Comparison of ENCODE assay signal across 37 mouse cellular contexts in genomic region chr11:88311606-88312005, GRCm38 (mm10). TPM values are rescaled to one million over a fixed set of nuclear protein-coding genes. Genes with fewer than 3 reads are reported as not detected.
DNase-seq lines count a peak whose midpoint lies in the region; ATAC-seq lines count a peak whose summit lies in the region.
"Had no signal": no experiment of that assay in that cellular context is flagged by ENCODE, and none has a peak within 500 bp of the region (broad histone marks: within the 10 kb centered on the region; RNA-seq: fewer than 3 reads in every experiment).

No protein-coding gene starts in this region.

- no peak overlapping the region for H3K27ac ChIP-seq in heart, embryonic 13.5 days (replicated peaks)
- H3K27ac ChIP-seq in neural tube, embryonic 13.5 days (replicated peaks): peak overlapping the region; percentile 81
- H3K27ac ChIP-seq in neural tube, embryonic 15.5 days (replicated peaks): no peak overlapping the region
- H3K27ac ChIP-seq: forebrain, embryonic 13.5 days; hindbrain, embryonic 15.5 days; intestine, embryonic 15.5 days; limb, embryonic 10.5 days; limb, embryonic 15.5 days; liver, embryonic 13.5 days had no signal

- peak; percentile 53 to 56 for DNase-seq in cerebellum, postnatal 10 days
- DNase-seq in cerebellum, adult 11 months: no peak
- no peak for DNase-seq in heart, postnatal 25 days (ENCODE audit: low spot score)
- DNase-seq: adrenal gland, adult 2 months; gastrocnemius, postnatal 14 days; heart, adult 11 months; kidney, adult 2 months; kidney, postnatal 36 days; liver, embryonic 13.5 days; lung, adult 18-20 months; lung, postnatal 4 days; thymus, adult 2 months; thymus, postnatal 36 days had no signal

- no peak for ATAC-seq in heart, embryonic 13.5 days (ENCODE audit: extremely low read depth, insufficient number of reproducible peaks, low FRiP score, low TSS enrichment)
- ATAC-seq in megakaryocyte, adult 5-6 weeks (ENCODE audit: poor library complexity, severe bottlenecking): no peak
- no peak for ATAC-seq in neural tube, embryonic 13.5 days (ENCODE audit: low read depth)
- ATAC-seq in neural tube, embryonic 15.5 days (ENCODE audit: low FRiP score): no peak
- ATAC-seq: activated CD4-positive, CD25-positive, alpha-beta regulatory T cell, adult 4 months; forebrain, embryonic 13.5 days; intestine, embryonic 15.5 days; lung, postnatal 0 days had no signal

- H3K27me3 ChIP-seq in heart, embryonic 13.5 days (replicated peaks): no peaks in the 10 kb centered on the region
- peaks cover 4% of the 10 kb centered on the region for H3K27me3 ChIP-seq in megakaryocyte, embryonic 14.5 days (replicated peaks)
- H3K27me3 ChIP-seq in neural tube, embryonic 13.5 days: no peaks in the 10 kb centered on the region
- no peaks in the 10 kb centered on the region for H3K27me3 ChIP-seq in neural tube, embryonic 15.5 days (replicated peaks)
- H3K27me3 ChIP-seq: forebrain, embryonic 13.5 days; hindbrain, embryonic 15.5 days; intestine, embryonic 15.5 days; neural tube, embryonic 12.5 days had no signal

- intact Hi-C loops in heart, postnatal 25 days (cut with DNase I): no loop called here

- peak overlapping the region; percentile 28; the same call in 1 of the 2 replicates for H3K9ac ChIP-seq in heart, embryonic 13.5 days
- H3K9ac ChIP-seq in neural tube, embryonic 13.5 days: no peak overlapping the region
- H3K9ac ChIP-seq in neural tube, embryonic 15.5 days (replicated peaks): no peak overlapping the region
- H3K9ac ChIP-seq: forebrain, embryonic 13.5 days; hindbrain, embryonic 15.5 days; intestine, embryonic 15.5 days; limb, embryonic 15.5 days; liver, embryonic 13.5 days; neural tube, embryonic 12.5 days had no signal

- no peak overlapping the region for H3K4me2 ChIP-seq in heart, embryonic 13.5 days
- H3K4me2 ChIP-seq in neural tube, embryonic 13.5 days: no peak overlapping the region
- H3K4me2 ChIP-seq in neural tube, embryonic 15.5 days: no peak overlapping the region
- H3K4me2 ChIP-seq: forebrain, embryonic 13.5 days; heart, embryonic 11.5 days; hindbrain, embryonic 15.5 days; intestine, embryonic 15.5 days; limb, embryonic 15.5 days; liver, embryonic 13.5 days; neural tube, embryonic 12.5 days had no signal

- H3K4me1 ChIP-seq in heart, embryonic 13.5 days: peaks cover 79% of the 10 kb centered on the region
- peaks cover 89% of the 10 kb centered on the region for H3K4me1 ChIP-seq in megakaryocyte, embryonic 14.5 days
- H3K4me1 ChIP-seq in neural tube, embryonic 13.5 days (replicated peaks): peaks cover 73% of the 10 kb centered on the region
- H3K4me1 ChIP-seq in neural tube, embryonic 15.5 days: peaks cover 28% of the 10 kb centered on the region

- H3K36me3 ChIP-seq in heart, embryonic 13.5 days: no peaks in the 10 kb centered on the region
- no peaks in the 10 kb centered on the region for H3K36me3 ChIP-seq in megakaryocyte, embryonic 14.5 days (replicated peaks; ENCODE audit: low read length)
- no peaks in the 10 kb centered on the region for H3K36me3 ChIP-seq in neural tube, embryonic 13.5 days
- H3K36me3 ChIP-seq in neural tube, embryonic 15.5 days: no peaks in the 10 kb centered on the region
- H3K36me3 ChIP-seq: hindbrain, embryonic 15.5 days; intestine, embryonic 15.5 days; limb, embryonic 10.5 days; limb, embryonic 15.5 days; liver, embryonic 13.5 days; neural tube, embryonic 12.5 days had no signal

- no peaks in the 10 kb centered on the region for H3K9me3 ChIP-seq in heart, embryonic 13.5 days
- H3K9me3 ChIP-seq in megakaryocyte, embryonic 14.5 days: no peaks in the 10 kb centered on the region
- H3K9me3 ChIP-seq in neural tube, embryonic 13.5 days: no peaks in the 10 kb centered on the region
- H3K9me3 ChIP-seq in neural tube, embryonic 15.5 days (replicated peaks): no peaks in the 10 kb centered on the region
- H3K9me3 ChIP-seq: forebrain, embryonic 13.5 days; hindbrain, embryonic 15.5 days; intestine, embryonic 15.5 days; limb, embryonic 10.5 days; limb, embryonic 15.5 days; liver, embryonic 13.5 days; neural tube, embryonic 12.5 days had no signal

- H3K4me3 ChIP-seq in heart, embryonic 13.5 days: no peak overlapping the region
- H3K4me3 ChIP-seq in megakaryocyte, embryonic 14.5 days (replicated peaks): peak overlapping the region; percentile 72
- H3K4me3 ChIP-seq in neural tube, embryonic 13.5 days: no peak overlapping the region
- H3K4me3 ChIP-seq in neural tube, embryonic 15.5 days (replicated peaks): no peak overlapping the region
- H3K4me3 ChIP-seq: erythroblast, embryonic 14.5 days; forebrain, embryonic 13.5 days; hindbrain, embryonic 15.5 days; intestine, embryonic 15.5 days; limb, embryonic 10.5 days; limb, embryonic 15.5 days; liver, embryonic 13.5 days; neural tube, embryonic 12.5 days had no signal

- WGBS in heart, embryonic 13.5 days: 56% methylated on average over 7 of the region's 7 CpGs
- 61% methylated on average over 7 of the region's 7 CpGs for WGBS in neural tube, embryonic 13.5 days
- 65% methylated on average over 7 of the region's 7 CpGs for WGBS in neural tube, embryonic 15.5 days

RNA-seq across cellular contexts. Expression of gene Ccdc182, which starts 17.7 kb away (rescaled TPM):
- polyA plus RNA-seq in heart, embryonic 13.5 days (2015; fragmentation: Nextera tagmentation; extraction: Ambion mirVana): 0.11 TPM in 1 of 2 replicates, not detected in the other
- total RNA-seq in heart, postnatal 25 days (2021): not detected
- polyA plus RNA-seq in megakaryocyte, embryonic 14.5 days (2012; ENCODE audit: insufficient read depth, low replicate concordance): not detected in 2 replicates
- not detected in 2 replicates for total RNA-seq in megakaryocyte, adult 5-6 weeks (2015)
- total RNA-seq in megakaryocyte, adult 5-6 weeks (2017): not detected in 2 replicates
- 3.1 and 4.1 TPM in 2 replicates for polyA plus RNA-seq in neural tube, embryonic 13.5 days (2015; fragmentation: Nextera tagmentation; extraction: Ambion mirVana)
- 0.13 and 0.15 TPM in 2 replicates for polyA plus RNA-seq in neural tube, embryonic 15.5 days (2015; fragmentation: Nextera tagmentation; extraction: Ambion mirVana)
- total RNA-seq: adrenal gland, adult 2 months; adrenal gland, postnatal 4 days; CH12.LX; common myeloid progenitor, adult 5-6 weeks; ES-E14; gastrocnemius, postnatal 14 days; layer of hippocampus, adult 8-10 months; layer of hippocampus, postnatal 25 days had no signal
- polyA plus RNA-seq: activated CD4-positive, CD25-positive, alpha-beta regulatory T cell, adult 4 months; adrenal gland, adult 2 months; C2C12; embryonic facial prominence, embryonic 14.5 days; erythroblast, embryonic 14.5 days; heart, embryonic 11.5 days; heart, postnatal 0 days; intestine, embryonic 15.5 days; limb, embryonic 10.5 days; limb, embryonic 15.5 days; liver, embryonic 13.5 days; lung, postnatal 0 days; thymus, adult 2 months had no signal

Comparison
In these comparisons a context has a peak if more than half of its experiments do, and no peak if none do; other contexts are left out.
1. DNase-seq: peak in cerebellum, postnatal 10 days (2 of 2); none in cerebellum, adult 11 months (single experiment) and heart, postnatal 25 days (single experiment).